Comparison of ENCODE assay signal across 8 mouse cellular contexts in genomic region chr3:22078529-22078928, GRCm38 (mm10). TPM values are rescaled to one million over a fixed set of nuclear protein-coding genes. Genes with fewer than 3 reads are reported as not detected.
DNase-seq lines count a peak whose midpoint lies in the region; ATAC-seq and TF ChIP-seq lines count a peak whose summit lies in the region.

No protein-coding gene starts in this region.

- no peaks in the 10 kb centered on the region for H3K36me3 ChIP-seq in heart, embryonic 15.5 days
- H3K36me3 ChIP-seq in MEL (ENCODE audit: control insufficient read depth in 1 of 2, insufficient read depth in 2 of 2, low read length in 2 of 2): peaks cover 2 to 48% of the 10 kb centered on the region in 2 experiments
- H3K36me3 ChIP-seq in hindbrain, embryonic 12.5 days: no peaks in the 10 kb centered on the region
- H3K36me3 ChIP-seq in midbrain, embryonic 11.5 days (ENCODE audit: control insufficient read depth, insufficient read depth, low read length): no peaks in the 10 kb centered on the region

- peaks cover 64% of the 10 kb centered on the region for H3K79me2 ChIP-seq in MEL (ENCODE audit: control insufficient read depth, insufficient read depth, low read length, poor library complexity)

- TF ChIP-seq CTCF in MEL (IDR thresholded peaks at IDR 0.05 in 2 of 3, conservative IDR thresholded peaks at IDR 0.05 in 1 of 3; ENCODE audit: control insufficient read depth in 1 of 3, insufficient read depth in 1 of 3, low read depth in 2 of 3, low read length in 3 of 3, poor library complexity in 1 of 3, severe bottlenecking in 1 of 3): no peak

- peaks cover 20% of the 10 kb centered on the region for H3K4me1 ChIP-seq in heart, embryonic 15.5 days (replicated peaks)
- H3K4me1 ChIP-seq in MEL (ENCODE audit: control insufficient read depth in 1 of 2, insufficient read depth in 2 of 2, low read length in 2 of 2): peaks cover 2 to 35% of the 10 kb centered on the region in 2 experiments
- H3K4me1 ChIP-seq in hindbrain, embryonic 12.5 days: peaks cover 37% of the 10 kb centered on the region
- H3K4me1 ChIP-seq in midbrain, embryonic 11.5 days (ENCODE audit: control insufficient read depth, insufficient read depth, low read length): peaks cover 24% of the 10 kb centered on the region

- no peak for TF ChIP-seq RAD21 in MEL (IDR thresholded peaks at IDR 0.05; ENCODE audit: low read depth, low read length)

- intact Hi-C loops in heart, postnatal 14 days (cut with DNase I): loop anchor here (5.0 to 10.0 kb wide), 7 partner anchors 64 to 1424 kb away; no protein-coding TSS in a partner anchor
- intact Hi-C loops in left cerebral cortex, postnatal 14 days (cut with DNase I): loop anchor here (5.0 kb wide), 6 partner anchors 64 to 596 kb away; no protein-coding TSS in a partner anchor

- no peaks in the 10 kb centered on the region for H3K9me3 ChIP-seq in heart, embryonic 15.5 days (replicated peaks)
- H3K9me3 ChIP-seq in MEL (replicated peaks; ENCODE audit: insufficient read depth, low read length): no peaks in the 10 kb centered on the region
- no peaks in the 10 kb centered on the region for H3K9me3 ChIP-seq in hindbrain, embryonic 12.5 days (replicated peaks)
- H3K9me3 ChIP-seq in midbrain, embryonic 11.5 days (ENCODE audit: control insufficient read depth, low read length): no peaks in the 10 kb centered on the region

- no peak; a peak in 1 of 4 replicates for TF ChIP-seq EP300 in MEL (IDR thresholded peaks at IDR 0.05; ENCODE audit: low read depth in 1 of 2, low read length in 2 of 2)

- peak overlapping the region; percentile 99; the same call in 1 of the 2 replicates for H3K27ac ChIP-seq in heart, embryonic 15.5 days
- H3K27ac ChIP-seq in MEL (ENCODE audit: control insufficient read depth, low read depth, low read length): peak overlapping the region; percentile 86
- H3K27ac ChIP-seq in hindbrain, embryonic 12.5 days: no peak overlapping the region
- no peak overlapping the region for H3K27ac ChIP-seq in midbrain, embryonic 11.5 days (ENCODE audit: low read depth, low read length)

- peak overlapping the region; percentile 84 for H3K4me2 ChIP-seq in heart, embryonic 15.5 days
- peak overlapping the region; percentile 71 for H3K4me2 ChIP-seq in hindbrain, embryonic 12.5 days (replicated peaks)
- H3K4me2 ChIP-seq in midbrain, embryonic 11.5 days: peak overlapping the region; percentile 64

- no peak overlapping the region for H3K9ac ChIP-seq in heart, embryonic 15.5 days
- H3K9ac ChIP-seq in MEL (ENCODE audit: control insufficient read depth, low read depth, low read length, poor library complexity, severe bottlenecking): peak overlapping the region; percentile 99
- H3K9ac ChIP-seq in hindbrain, embryonic 12.5 days: no peak overlapping the region
- no peak overlapping the region; the same call in 1 of the 2 replicates for H3K9ac ChIP-seq in midbrain, embryonic 11.5 days (ENCODE audit: low read length)

- whole genome bisulfite sequencing in heart, embryonic 15.5 days: 53% methylated on average over 3 of the region's 3 CpGs
- WGBS in hindbrain, embryonic 12.5 days: 61% methylated on average over 3 of the region's 3 CpGs
- WGBS in midbrain, embryonic 11.5 days: 51% methylated on average over 3 of the region's 3 CpGs

- no peak for DNase-seq in heart, postnatal 14 days
- DNase-seq in MEL (ENCODE audit: low read depth, low spot score): peak; percentile 70
- DNase-seq in midbrain, embryonic 11.5 days (ENCODE audit: low spot score, missing footprints): no peak
- DNase-seq in T-cell, adult 2 months (ENCODE audit: low spot score): no peak
- DNase-seq in embryo, embryonic 10 days (ENCODE audit: low spot score): no peak
- DNase-seq in left cerebral cortex, postnatal 14 days (ENCODE audit: low spot score in 2 of 2): no peak

- no peak for ATAC-seq in heart, embryonic 15.5 days (replicated peaks; ENCODE audit: insufficient number of reproducible peaks, insufficient read depth, low FRiP score, low read depth)
- ATAC-seq in hindbrain, embryonic 12.5 days (ENCODE audit: low FRiP score): no peak
- no peak for ATAC-seq in midbrain, embryonic 11.5 days (ENCODE audit: low FRiP score)

- peak overlapping the region; percentile 98 for H3K4me3 ChIP-seq in heart, embryonic 15.5 days
- H3K4me3 ChIP-seq in MEL (ENCODE audit: control insufficient read depth in 1 of 2, insufficient read depth in 1 of 2, low read depth in 2 of 2, low read length in 2 of 2): peak overlapping the region; percentile 78 to 82
- peak overlapping the region; percentile 96 for H3K4me3 ChIP-seq in hindbrain, embryonic 12.5 days
- H3K4me3 ChIP-seq in midbrain, embryonic 11.5 days (ENCODE audit: low read depth, low read length): peak overlapping the region; percentile 93

- H3K27me3 ChIP-seq in heart, embryonic 15.5 days: no peaks in the 10 kb centered on the region
- H3K27me3 ChIP-seq in MEL (ENCODE audit: control insufficient read depth in 1 of 2, insufficient read depth in 2 of 2, low read length in 2 of 2): no peaks in the 10 kb centered on the region
- H3K27me3 ChIP-seq in hindbrain, embryonic 12.5 days: no peaks in the 10 kb centered on the region
- H3K27me3 ChIP-seq in midbrain, embryonic 11.5 days (ENCODE audit: control insufficient read depth, insufficient read depth, low read length): no peaks in the 10 kb centered on the region

- TF ChIP-seq POLR2A in MEL (IDR thresholded peaks at IDR 0.05; ENCODE audit: control insufficient read depth in 1 of 2, insufficient read depth in 1 of 2, low read depth in 1 of 2, low read length in 2 of 2, poor library complexity in 1 of 2): no peak

TF ChIP-seq in MEL, 35 proteins besides CTCF, POLR2A, EP300 and RAD21:
- TF ChIP-seq ZC3H11A (IDR thresholded peaks at IDR 0.05; ENCODE audit: low read depth, low read length): no peak
- no peak for TF ChIP-seq BHLHE40 (IDR thresholded peaks at IDR 0.05; ENCODE audit: borderline replicate concordance, low read depth, low read length)
- peak; percentile 65 for TF ChIP-seq GATA1 (IDR thresholded peaks at IDR 0.05; ENCODE audit: low read depth, low read length)
- 0 out of 2 replicates have a peak, but pooled peaks have one; percentile 13 for TF ChIP-seq TBP (IDR thresholded peaks at IDR 0.05; ENCODE audit: low read depth, low read length)
- TF ChIP-seq ZNF384 (IDR thresholded peaks at IDR 0.05; ENCODE audit: low read depth, low read length): peak; percentile 94
- 0 out of 2 replicates have a peak, but pooled peaks have one; percentile 24 for TF ChIP-seq MYC (IDR thresholded peaks at IDR 0.05; ENCODE audit: low read depth, low read length)

RNA-seq across cellular contexts. Expression of gene Tbl1xr1, which starts 2.1 kb away (rescaled TPM):
- polyA plus RNA-seq in heart, embryonic 15.5 days (2015; fragmentation: Nextera tagmentation; extraction: Ambion mirVana): 10.0 and 13.2 TPM in 2 replicates
- total RNA-seq in heart, postnatal 14 days (2021): 10 to 100 TPM; 66.3 to 70.0 TPM
- 45.6 and 58.2 TPM in 2 replicates for total RNA-seq in MEL (2012; rRNA removed)
- 100 to 1,000 TPM in 1 of 2 experiments, 10 to 100 TPM in 1; 33.9 to 185 TPM for polyA plus RNA-seq in MEL (2012; ENCODE audit: insufficient read depth in 1 of 2, insufficient read length in 2 of 2, low read depth in 1 of 2, low replicate concordance in 2 of 2, missing spikeins in 1 of 2)
- 33.3 and 34.4 TPM in 2 replicates for polyA plus RNA-seq in hindbrain, embryonic 12.5 days (2016; fragmentation: Nextera tagmentation; extraction: Ambion mirVana)
- polyA plus RNA-seq in midbrain, embryonic 11.5 days (2014; fragmentation: Nextera tagmentation; extraction: Ambion mirVana): 24.2 and 29.2 TPM in 2 replicates
- total RNA-seq in left cerebral cortex, postnatal 14 days (2021): 100 to 1,000 TPM; 117 to 125 TPM

Comparison
In these comparisons a context has a peak if more than half of its experiments do, and no peak if none do; other contexts are left out.
1. H3K27ac ChIP-seq: peak in heart, embryonic 15.5 days (single experiment) and MEL (single experiment); none in hindbrain, embryonic 12.5 days (single experiment) and midbrain, embryonic 11.5 days (single experiment).
2. Peak in every context shown above with its lines, with median percentiles within 50 percentile points of each other: H3K4me2 ChIP-seq and H3K4me3 ChIP-seq.